Mouse (Mus musculus): Measurements from ENCODE around the gene Fbrsl1.

Fbrsl1 gene

GRCm38 (mm10) chr5:110413018-110413417, 35.3 kb downstream of the Fbrsl1 start:
- DNase-seq (ENCODE audit: low spot score): no peak

GRCm38 (mm10) chr5:110410386-110410785, 37.9 kb downstream of the Fbrsl1 start:
- DNase-seq (ENCODE audit: low spot score): no peak

- DNase-seq (ENCODE audit: low spot score): no peak
Observed at GRCm38 (mm10) chr5:110408967-110409366, 39.3 kb downstream of the Fbrsl1 start.

- DNase-seq (ENCODE audit: low spot score): no peak
Observed at GRCm38 (mm10) chr5:110406065-110406714, 42.1 kb downstream of the Fbrsl1 start.

- DNase-seq (ENCODE audit: low spot score): no peak
Observed at GRCm38 (mm10) chr5:110403931-110404330, 44.4 kb downstream of the Fbrsl1 start.

GRCm38 (mm10) chr5:110402557-110402956, 45.7 kb downstream of the Fbrsl1 start:
- DNase-seq (ENCODE audit: low spot score): no peak

- no peak for DNase-seq (ENCODE audit: low spot score)
Observed at GRCm38 (mm10) chr5:110401101-110401500, 47.2 kb downstream of the Fbrsl1 start.

- DNase-seq (ENCODE audit: low spot score): no peak
Observed at GRCm38 (mm10) chr5:110395006-110395661, 53.2 kb downstream of the Fbrsl1 start.

GRCm38 (mm10) chr5:110392727-110393126, 55.6 kb downstream of the Fbrsl1 start:
- no peak for DNase-seq (ENCODE audit: low spot score)

GRCm38 (mm10) chr5:110390631-110391030, 57.7 kb downstream of the Fbrsl1 start:
- DNase-seq (ENCODE audit: low spot score): no peak

GRCm38 (mm10) chr5:110387332-110387731, 61.0 kb downstream of the Fbrsl1 start:
- no peak for DNase-seq (ENCODE audit: low spot score)

- DNase-seq (ENCODE audit: low spot score): peak; percentile 70
Observed at GRCm38 (mm10) chr5:110386371-110387330, 61.7 kb downstream of the Fbrsl1 start.

- DNase-seq (ENCODE audit: low spot score): no peak
Observed at GRCm38 (mm10) chr5:110385263-110385662, 63.0 kb downstream of the Fbrsl1 start.

GRCm38 (mm10) chr5:110384491-110384890, 63.8 kb downstream of the Fbrsl1 start:
- DNase-seq (ENCODE audit: low spot score): no peak

- no peak for DNase-seq (ENCODE audit: low spot score)
Observed at GRCm38 (mm10) chr5:110379823-110380222, 68.5 kb downstream of the Fbrsl1 start.

GRCm38 (mm10) chr5:110379086-110379485, 69.2 kb downstream of the Fbrsl1 start:
- DNase-seq (ENCODE audit: low spot score): no peak

GRCm38 (mm10) chr5:110378181-110378583, 70.1 kb downstream of the Fbrsl1 start:
- DNase-seq (ENCODE audit: low spot score): no peak

- peak; percentile 75 for DNase-seq (ENCODE audit: low spot score)
Observed at GRCm38 (mm10) chr5:110376802-110377433, 71.4 kb downstream of the Fbrsl1 start.

GRCm38 (mm10) chr5:110363822-110364545, 84.3 kb downstream of the Fbrsl1 start:
- no peak for DNase-seq (ENCODE audit: low spot score)

- peak; percentile 78 for DNase-seq (ENCODE audit: low spot score)
Observed at GRCm38 (mm10) chr5:110363179-110363821, 85.0 kb downstream of the Fbrsl1 start.

GRCm38 (mm10) chr5:110362813-110363178, 85.5 kb downstream of the Fbrsl1 start:
- no peak for DNase-seq (ENCODE audit: low spot score)
